Mouse (Mus musculus): ENCODE data around the gene Rnase12.

- TF ChIP-seq CTCF (IDR thresholded peaks at IDR 0.05; ENCODE audit: control insufficient read depth, insufficient read depth, insufficient replicate concordance, low read depth, low read length) (no peak), POLR2A (IDR thresholded peaks at IDR 0.05; ENCODE audit: control insufficient read depth, low read depth, low read length) (no peak)
Observed at GRCm38 (mm10) chr14:51094096-51094875, 36.8 kb upstream of the Rnase12 start.
